Mouse (Mus musculus): ENCODE measurements at regions not wholly inside any gene's neighbourhood (a gene's known extent, or its start where the extent isn't known, plus 50 kb on each side); places are given as distances from the start of the nearest gene placed in this dataset.

DNA sequence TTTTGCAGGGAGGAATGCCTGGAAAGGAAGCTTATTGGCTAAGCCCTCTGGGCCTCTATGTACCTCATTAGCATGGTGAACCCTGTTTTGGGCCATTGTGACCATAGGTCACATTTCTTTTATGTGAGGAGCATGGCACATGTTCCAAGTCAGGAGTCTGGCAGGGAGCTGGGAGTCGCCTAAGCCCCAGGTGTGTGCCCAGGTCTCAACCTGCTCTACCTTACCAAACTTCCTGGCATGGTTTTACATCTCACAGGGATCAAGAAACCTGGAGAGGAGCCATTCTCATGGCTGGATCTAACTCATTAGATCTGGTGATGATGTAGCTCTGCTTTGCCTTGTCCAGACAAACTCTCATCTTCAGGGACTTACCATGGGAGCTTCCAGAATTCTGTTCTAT, 161.0 kb upstream of the Eif4g2 start:
- DNase-seq (ENCODE audit: low read depth, low spot score), result no peak

DNA sequence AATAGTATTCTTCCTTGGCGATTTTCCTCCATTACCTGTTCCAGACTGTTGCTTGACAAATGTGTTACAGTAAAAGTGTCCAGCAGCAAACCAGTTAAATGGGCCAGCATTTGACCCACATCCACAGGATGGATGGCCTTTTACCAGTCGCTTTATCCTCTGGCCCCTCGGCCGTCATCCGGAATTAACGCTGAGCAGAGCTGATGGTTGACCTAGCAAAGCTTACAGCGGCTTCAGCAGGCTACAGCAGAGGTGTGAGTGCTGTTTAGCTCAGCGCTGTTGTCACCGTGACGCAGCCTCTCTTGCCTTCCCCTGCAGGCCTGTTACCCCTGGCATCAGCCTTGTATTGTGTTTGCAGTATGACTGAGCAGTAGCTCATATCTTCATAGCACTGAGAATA, 159.8 kb upstream of the Eif4g2 start:
- no peak for DNase-seq (ENCODE audit: low read depth, low spot score)

DNA sequence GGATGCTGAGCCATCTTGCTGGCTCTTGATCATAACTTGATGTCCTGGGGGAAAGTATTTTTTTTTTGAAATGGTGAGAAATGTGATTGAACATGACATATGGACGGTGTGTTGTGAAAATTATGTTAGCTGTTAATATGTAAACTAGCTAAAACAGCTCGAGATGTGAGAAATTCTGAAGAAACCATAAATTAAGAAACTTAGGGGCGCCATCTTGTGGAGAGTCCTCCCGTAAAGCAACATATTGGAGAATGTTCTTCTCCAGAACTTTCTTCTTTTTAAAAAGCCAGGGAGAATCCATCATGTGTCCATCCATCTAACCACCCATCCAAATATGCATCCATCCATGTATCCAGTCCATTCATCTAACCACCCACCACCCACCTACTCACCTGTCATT, 158.7 kb upstream of the Eif4g2 start:
- DNase-seq (ENCODE audit: low read depth, low spot score), result no peak

DNA sequence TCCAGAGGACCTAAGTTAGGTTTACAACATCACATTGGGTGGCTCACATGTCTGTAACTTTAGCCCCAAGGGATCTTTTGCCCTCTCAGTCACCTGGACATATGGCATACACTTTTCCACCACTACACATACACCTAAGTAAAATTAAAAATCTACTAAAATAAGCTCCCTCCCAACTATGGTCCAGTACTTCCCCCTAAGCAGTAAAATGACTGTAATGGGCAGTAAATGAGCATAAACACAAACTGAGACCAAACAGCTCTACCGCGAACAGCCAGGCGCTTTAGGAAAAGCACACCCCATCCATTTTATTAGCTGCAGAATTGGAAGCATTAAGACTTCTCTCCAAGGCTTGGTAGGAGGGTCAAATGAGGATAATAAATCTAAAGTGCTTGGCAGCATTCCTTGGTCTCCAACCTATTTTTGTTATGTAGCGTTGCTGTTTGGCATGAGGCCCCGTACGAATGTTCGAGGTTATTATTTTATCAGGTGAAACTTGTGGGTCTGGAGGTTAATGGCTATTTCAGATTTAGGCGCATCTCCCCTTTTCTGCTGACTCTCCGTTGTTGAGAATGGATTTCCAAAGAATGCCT, 157.5 kb upstream of the Eif4g2 start:
- DNase-seq (ENCODE audit: low read depth, low spot score), result no peak

DNA sequence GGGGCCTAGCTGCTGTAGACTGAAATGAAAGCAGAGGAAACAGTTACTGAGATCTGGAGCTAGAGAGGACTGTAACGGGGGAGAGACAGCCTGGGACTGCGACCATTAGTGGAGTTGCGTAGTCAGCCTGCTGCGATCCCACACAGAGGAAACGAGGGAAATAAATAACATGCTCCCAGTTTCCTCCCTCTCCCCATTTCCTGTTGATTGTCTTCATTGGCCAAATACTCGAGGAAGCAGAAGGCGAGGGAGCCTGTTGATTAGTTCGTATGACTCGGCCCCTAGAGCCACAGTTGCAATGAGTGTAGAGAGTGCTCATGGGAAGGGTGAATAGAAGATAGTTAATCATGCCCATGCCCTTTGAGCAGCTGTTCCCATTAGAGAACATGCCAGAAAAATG, 155.0 kb upstream of the Eif4g2 start:
- DNase-seq (ENCODE audit: low read depth, low spot score), result no peak

DNA sequence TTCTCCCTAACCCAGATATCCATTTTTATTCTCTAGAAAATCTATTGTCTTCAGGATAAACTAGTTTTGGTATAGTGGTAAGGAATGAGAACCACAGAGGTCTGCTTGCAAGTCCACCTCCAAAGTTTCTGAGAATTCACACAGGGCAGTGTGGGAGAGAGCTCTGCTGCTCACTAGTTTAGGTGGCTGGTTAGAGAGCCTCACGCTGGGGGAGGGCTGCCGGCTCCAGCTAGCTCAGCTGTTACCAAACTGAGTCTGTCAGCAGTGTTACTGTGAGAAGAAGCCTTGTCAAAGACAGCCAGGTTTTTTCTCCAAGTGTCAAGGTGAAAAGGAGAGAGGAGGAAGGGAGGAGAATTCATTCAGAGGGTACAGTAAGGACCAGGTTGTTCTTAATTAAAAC, 147.8 kb upstream of the Eif4g2 start:
- DNase-seq (ENCODE audit: low read depth, low spot score), result no peak

DNA sequence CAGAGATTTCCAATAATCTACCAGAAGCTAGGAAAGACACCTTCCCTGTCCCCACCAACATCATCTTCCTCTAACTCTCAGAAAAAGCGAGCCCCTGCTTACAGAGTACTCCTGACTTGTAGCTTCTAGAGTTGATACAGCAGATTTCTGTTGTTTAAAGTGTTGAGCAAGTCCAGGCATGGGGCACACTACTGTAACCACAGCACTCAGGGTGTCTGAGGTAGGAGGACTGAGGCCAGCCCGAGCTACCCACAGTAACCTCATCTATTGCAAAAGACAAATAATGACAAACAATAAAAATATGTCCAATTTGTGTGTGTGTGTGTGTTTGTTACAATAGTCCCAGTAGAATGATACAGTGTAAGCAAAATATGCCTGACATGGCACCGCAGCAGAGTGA, 144.3 kb upstream of the Eif4g2 start:
- DNase-seq (ENCODE audit: low read depth, low spot score), result no peak

DNA sequence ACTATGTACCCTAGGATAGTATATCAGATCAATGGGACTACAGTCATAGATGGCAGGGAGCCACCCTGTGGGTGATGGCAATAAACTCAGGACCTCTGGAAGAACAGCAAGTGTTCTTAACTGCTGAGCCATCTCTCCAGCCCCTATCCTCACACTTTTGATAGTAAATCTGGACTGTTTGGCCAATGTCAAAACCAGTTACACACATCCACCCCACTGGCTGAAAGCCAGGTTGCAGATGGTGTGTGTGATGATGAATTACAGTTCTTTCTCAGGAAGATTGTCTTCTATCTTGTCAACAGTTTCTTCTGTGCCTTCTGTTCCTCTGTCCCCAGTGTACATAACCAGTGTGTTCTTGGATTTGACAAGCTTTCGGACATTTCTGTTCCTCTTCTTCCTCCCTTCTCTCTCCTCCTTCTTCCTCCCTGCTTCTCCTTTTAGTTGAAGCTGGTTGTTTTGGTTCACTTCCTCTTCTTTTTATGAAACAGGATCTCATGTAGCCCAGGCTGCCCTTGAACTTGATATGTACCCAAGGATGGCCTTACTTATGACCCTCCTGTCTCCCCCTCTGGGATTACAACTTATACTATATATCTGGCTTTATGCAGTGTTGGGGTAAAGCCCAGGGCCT, 143.3 kb upstream of the Eif4g2 start:
- DNase-seq (ENCODE audit: low read depth, low spot score), result no peak

DNA sequence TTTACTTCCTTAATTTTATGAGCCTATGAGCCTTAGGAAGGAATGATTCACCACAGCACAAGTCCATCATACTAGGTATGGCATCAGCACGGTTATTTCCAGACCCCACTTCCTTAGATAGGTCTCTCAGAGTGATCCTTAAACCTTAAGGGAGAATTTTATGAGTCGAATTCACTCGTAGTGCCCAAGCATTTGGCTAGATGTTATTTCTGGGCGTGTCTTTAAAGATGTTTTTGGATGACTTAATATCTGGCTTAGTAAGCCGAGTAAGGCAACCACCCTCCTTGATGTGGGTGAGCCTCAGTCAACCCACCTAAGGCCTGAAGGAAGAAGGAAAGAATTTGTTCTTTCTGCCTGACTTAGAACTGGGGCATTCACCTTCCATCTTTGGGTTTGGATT, 132.8 kb upstream of the Eif4g2 start:
- DNase-seq (ENCODE audit: low read depth, low spot score), result no peak

DNA sequence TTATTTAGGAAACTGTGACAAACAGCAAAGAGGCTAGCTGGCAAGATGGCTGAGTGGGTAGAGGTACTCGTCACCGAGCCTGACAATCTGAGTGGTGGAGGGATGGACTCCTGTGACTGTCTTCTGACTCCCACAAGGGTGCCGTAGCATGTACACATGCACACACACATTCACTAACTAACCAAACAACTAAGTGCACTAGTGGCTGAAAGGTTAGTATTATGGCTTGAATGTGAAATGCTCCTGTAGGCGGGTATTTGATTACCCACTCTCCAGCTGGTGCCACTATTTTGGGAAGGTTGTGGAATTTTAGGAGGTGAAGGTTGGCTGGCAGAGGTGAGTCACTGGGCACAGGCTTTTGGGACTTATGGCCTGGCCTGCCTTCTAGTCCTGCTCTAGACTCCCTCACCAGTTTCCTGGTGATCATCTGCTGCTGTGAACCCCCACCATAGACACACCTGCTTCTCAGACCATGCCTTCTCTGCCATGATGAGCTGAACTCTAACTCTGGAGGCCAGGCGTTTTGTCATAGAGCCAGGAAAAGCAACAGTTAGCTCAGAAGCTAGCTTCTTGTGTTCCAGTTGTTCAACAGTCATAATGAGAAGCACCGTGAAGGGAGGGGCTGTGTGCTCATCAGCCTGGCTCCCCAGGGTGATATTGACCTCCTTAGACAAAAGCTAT, 131.5 kb upstream of the Eif4g2 start:
- DNase-seq (ENCODE audit: low read depth, low spot score), result no peak

DNA sequence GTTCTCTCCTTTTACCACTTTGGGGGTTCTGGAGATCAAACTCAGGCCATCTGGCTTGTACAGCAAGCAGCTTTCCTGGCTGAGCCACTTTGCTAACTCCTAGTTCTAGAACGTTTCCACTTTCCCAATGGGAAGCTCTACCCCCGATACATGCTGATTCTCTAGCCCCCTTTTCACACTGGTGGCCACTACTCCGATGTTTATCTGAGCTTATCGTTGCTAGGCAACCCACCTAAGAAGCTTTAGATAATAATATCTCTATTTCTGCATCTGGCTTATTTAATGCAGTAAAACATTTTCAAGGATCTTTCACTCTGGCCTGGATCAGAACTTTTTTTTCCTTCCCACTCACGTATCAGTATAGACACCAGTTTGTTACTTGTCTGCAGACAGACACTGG, 129.4 kb upstream of the Eif4g2 start:
- DNase-seq (ENCODE audit: low read depth, low spot score), result no peak

DNA sequence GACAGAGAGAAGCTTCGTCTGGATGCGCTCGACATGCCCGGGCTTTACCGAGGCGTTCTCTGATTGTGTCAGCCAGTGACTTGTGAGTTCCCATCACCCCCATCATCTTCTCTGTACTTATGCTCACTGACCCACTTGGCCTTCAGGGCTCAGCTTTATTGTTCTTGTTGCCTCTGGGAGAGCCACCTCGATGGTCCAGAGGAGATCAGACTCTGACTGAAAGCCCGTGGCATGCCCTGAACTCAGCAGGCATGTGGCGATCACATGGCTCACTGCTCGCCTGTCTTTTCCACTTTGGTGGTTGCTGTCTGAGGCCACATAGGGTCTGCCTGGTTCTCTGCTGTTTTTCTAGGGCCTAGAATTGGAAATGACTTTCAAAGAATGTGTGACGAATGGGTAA, 128.8 kb upstream of the Eif4g2 start:
- no peak for DNase-seq (ENCODE audit: low read depth, low spot score)

DNA sequence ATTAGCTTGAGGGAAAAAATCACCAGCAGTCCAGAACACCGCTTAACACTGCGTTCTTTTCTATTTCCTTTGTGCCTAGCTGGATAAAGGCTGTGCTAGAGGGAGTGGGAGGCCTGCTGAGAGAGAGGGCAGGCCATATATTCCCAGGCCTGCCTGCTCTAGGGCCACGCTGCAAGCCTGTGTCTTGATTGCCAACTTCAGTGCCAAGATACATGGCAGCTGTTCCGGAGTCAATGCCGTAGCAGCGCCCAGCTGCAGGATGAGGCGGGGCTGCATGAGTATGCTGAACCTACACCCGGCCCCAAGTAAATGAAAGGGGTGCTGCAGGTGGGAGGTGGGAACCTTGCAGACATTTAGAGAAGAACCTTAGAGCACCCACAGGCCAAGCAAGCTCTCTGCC, 127.5 kb upstream of the Eif4g2 start:
- DNase-seq (ENCODE audit: low read depth, low spot score), result no peak

DNA sequence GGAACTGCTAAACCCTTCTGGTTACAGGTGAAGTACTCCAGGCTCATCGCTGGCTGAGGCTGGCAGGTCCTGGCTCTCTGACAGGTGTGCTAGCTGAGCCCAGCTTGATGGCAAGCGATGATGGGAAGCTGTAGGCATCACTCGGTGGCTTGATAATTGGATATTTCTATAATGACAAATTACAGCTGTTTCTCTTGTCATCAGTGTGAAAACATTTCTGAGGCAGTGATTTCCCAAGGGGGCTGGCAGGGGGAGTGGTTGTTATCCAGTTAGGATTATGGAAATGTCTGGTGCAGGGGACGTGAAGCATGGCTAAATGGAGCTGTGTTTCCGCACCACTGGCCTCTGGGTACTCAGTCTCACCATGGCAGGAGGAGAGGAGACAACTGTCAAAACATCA, 123.0 kb upstream of the Eif4g2 start:
- no peak for DNase-seq (ENCODE audit: low read depth, low spot score)

DNA sequence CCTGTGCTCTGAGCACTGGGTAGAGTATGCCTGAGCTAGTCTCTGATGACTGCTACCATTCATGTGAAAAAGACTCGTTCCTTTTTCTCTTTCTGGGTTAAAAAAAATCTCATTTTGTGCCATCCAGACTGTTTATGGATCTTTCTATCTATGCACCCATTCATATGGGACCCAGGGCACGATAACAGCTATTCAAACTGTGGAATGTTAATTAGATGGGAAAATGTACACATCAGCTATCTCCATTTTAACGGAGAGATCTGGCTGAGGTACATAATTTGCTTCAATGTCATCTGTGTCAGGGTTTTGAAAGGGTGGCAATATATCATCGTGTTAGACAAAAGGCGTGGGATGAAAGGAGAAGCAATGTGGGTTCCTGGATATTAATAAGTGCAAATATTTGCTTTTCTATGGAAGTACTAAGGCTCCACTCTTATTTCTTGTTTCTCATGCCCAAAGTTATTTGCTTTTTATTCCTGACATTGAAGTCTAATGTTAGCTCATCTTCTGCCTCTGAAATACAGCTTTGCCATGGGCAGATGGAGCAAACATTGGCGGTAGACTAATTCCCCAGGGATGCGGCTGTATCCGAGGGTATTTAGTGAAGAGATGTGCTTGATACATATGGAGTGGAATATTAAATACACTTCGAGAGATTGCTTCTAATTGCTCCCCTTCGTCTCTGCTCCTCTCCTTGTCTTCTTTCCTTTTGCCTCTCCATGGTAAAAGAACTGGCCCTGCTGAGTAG, 116.0 kb upstream of the Eif4g2 start:
- no peak for DNase-seq (ENCODE audit: low read depth, low spot score)

DNA sequence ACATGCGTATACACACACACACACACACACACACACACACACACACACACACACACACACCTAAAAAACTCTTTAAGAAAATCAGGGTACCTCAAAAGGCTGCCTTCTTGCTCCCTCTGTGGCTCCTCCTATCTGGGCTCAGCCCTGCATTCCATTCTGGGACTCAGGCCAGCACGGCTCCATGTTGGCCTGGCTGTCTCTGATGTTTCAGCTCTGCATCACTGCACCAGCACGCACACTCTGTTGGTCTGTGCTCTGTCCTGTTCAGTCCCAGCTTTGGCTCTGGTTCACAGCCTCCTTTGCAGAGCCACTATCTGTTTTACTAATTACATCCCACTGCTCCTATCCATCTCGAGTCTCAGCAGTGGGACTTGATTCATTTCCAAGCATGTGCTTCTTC, 108.8 kb upstream of the Eif4g2 start:
- no peak for DNase-seq (ENCODE audit: low read depth, low spot score)

DNA sequence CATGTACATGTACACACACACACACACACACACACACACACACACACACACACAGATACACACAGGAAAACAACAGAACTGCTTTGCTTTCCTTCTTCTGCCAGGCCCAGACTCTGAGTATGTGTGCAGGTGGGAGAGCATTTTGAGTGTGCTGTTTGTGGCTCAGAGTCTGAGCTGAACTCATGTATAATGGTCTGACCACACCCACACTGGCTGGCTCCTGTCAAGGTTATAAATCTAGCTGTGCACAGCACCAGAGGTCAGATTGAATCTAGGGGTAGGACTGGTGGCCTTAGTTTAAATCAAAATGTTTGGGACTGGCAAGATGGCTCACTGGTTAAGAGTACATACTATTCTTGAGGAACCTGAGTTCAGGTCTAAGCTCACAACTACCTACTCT, 108.4 kb upstream of the Eif4g2 start:
- DNase-seq (ENCODE audit: low read depth, low spot score), result peak; percentile 32

DNA sequence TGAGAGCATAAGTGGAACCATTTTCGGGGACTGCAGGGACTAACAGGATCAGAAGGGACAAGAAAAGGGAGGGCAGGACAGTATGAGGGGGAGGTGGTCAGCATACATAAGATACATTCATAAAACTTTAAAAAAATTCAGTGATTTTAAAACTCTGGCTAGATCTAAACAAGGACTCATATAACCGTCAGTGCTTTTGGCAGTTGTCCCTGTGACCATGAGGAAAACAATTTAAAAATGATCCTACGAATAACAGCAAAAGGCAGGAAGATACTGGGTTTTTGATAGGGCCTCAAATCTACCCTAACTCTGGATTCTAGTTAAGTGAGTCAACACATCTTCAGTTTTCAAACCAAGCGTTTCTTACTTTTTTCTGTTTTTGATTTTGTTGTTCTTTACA, 106.9 kb upstream of the Eif4g2 start:
- no peak for DNase-seq (ENCODE audit: low read depth, low spot score)

DNA sequence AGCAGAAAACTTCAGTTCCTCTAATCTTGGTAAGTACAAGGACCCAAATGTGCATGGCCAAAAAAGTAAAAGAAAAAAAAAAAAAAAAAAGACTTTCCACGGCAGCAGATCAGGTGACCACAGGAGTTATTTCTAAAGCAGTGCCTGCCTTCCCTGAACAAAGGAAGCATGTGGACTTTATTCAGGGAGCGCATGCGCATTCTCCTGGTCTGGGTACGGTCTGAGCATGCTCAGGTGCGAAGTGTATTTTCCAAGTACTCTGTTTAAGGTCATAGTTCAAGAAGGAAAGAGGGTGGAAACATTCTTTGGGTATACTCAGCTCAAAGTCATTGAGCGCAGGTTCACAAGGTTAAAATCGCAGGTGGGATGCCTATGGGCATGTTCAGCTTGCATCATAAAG, 103.1 kb upstream of the Eif4g2 start:
- DNase-seq (ENCODE audit: low read depth, low spot score), result peak; percentile 65

DNA sequence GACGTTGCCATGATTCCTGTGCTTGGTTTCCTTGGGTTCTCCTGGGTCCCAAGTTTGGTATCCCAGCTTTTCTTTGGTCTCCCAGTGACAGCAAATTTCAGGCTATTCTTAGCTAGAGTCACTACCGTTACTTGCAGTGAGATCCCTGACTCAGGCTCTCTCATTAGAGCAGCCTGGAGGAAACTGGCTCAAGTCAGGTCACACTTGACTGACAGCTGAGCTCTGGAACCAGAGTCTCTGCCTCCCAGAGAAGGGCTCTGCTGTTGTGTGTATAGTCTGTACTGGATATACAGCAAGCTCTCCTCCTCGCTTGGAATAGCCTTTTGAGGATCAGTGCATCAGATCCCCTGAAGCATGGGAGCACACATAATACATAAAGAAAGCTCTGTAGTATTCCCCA, 100.7 kb upstream of the Eif4g2 start:
- DNase-seq (ENCODE audit: low read depth, low spot score), result no peak

DNA sequence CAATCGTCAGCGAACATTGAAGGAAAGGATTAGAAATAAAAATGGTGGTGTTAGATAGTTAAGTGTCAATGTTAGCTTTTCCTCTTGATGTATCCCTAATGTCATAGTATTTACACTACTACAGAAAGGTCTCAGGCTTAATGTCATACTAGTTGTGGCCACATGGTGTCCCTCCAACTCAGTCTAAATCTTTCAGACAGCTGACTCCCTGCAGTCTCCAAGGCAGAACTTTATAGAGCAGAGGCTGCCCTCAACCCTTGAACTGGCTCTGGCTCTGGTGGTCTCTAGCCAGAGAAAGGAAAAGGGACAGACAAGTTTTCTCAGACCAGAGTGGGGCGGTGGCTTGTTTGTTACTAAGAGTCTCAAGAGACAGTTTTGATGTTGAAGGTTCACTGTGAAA, 99.5 kb upstream of the Eif4g2 start:
- peak; percentile 65 for DNase-seq (ENCODE audit: low read depth, low spot score)

DNA sequence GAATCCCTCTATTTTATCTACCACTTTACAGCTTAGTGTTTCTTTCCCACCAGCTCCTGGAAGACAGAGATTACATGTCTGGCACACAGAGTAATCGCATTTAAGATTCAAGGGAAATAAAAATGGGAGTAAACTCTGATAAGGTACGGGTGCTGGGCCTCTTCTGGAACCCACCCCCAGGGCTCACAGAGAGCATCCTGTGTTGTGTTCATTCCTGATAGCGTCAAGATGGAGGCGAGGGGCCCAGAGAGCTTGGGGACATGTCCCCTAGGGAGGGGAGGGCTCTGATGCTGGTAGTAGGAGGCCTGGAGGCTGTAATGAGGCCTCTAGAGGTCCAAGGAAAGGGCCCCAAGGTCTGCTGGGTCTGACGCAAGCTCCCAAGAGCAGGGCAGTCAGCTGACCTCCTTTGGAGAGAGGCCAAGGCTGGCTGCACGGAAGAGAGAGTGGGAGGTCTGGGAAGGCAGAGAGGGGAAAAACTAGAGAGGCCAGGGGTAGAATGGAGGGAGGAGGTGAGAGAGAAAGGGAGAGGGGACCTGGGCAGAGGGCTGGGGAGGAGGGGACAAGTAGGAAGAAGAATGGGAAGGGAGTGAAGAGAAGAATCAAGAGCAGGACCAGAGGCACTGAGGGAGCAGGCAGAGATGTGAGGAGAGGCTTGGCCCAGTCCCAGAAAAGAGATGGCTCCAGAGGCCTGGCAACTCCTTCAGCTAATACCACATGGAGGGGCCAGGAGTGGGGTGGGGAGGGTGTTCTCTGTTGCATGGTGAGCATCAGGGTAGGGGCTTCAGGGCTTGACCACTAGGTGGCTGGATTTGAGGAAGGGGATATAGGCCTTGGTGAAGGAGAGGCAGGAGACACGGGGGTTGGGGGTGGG, 96.8 kb upstream of the Eif4g2 start:
- no peak for DNase-seq (ENCODE audit: low read depth, low spot score)
